Mouse (Mus musculus): ENCODE measurements around the gene Gm21173. TPM values are rescaled to one million over a fixed set of nuclear protein-coding genes. Genes with fewer than 3 reads are reported as not detected.
"Not testable (repeated sequence)": the region's sequence is repeated elsewhere in the genome, so short reads cannot be mapped to it uniquely, and the experiment has no call there.

Gm21173 gene
- polyA plus RNA-seq (2015; fragmentation: Nextera tagmentation; extraction: Ambion mirVana), result not detected in 2 replicates

DNA sequence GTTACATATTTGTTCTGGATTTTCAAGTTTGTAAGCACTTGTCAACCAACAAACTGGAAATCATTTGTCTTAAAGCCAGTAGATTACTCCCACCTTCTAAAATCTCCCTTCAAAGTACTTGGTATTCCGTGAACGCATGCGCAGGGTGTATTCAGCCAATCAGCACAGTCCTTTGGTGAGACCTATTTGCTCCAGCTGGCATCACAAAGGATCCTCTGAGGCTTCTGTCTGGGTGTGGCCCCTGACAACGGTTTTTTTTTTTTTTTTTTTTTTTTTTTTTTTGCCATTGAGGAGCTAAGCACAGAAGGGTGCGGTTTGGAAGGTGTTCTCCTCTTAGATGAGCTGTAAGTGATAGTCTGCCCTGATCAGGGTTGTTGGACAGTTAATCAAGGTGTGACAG, at the start of gene Gm21173:
Gene Gm21173 (plus strand): TSS at position 301 of the 400 bp plus-strand sequence.
- not testable (repeated sequence) for H3K36me3 ChIP-seq; ATAC-seq (replicated peaks); H3K4me3 ChIP-seq; H3K9me3 ChIP-seq; H3K27me3 ChIP-seq; H3K9ac ChIP-seq (replicated peaks); H3K27ac ChIP-seq (replicated peaks); H3K4me1 ChIP-seq; H3K4me2 ChIP-seq (replicated peaks)
- WGBS, result no CpG with 5 or more reads among the region's 5 CpGs

Data from forebrain, embryonic 15.5 days (tissue).